Mouse (Mus musculus) embryonic facial prominence, embryonic 12.5 days (tissue): ENCODE measurements around the gene Plod1. TPM values are rescaled to one million over a fixed set of nuclear protein-coding genes. Genes with fewer than 3 reads are reported as not detected.

Source experiments
- ATAC-seq: fragments of 200-750 bp; cut with Nextera tagmentation; 2 replicates; pipeline ENCODE4 v1.8.0; 2017; ENCODE audit not compliant: insufficient number of reproducible peaks, insufficient read depth, low FRiP score, low TSS enrichment
- H3K27ac ChIP-seq: fragments of 300-500 bp; sonication (generic); 2 replicates; pipeline ENCODE4 v1.5.1; 2016; ENCODE audit warnings: mild to moderate bottlenecking
- H3K27me3 ChIP-seq: fragments of 300-500 bp; sonication (generic); 2 replicates; pipeline ENCODE4 v1.6.1; 2016; ENCODE audit warnings: mild to moderate bottlenecking, moderate library complexity
- H3K36me3 ChIP-seq: fragments of 300-500 bp; sonication (generic); 2 replicates; pipeline ENCODE4 v1.6.1; 2016; ENCODE audit warnings: mild to moderate bottlenecking
- H3K4me1 ChIP-seq: fragments of 300-500 bp; sonication (generic); 2 replicates; pipeline ENCODE4 v1.6.1; 2016
- H3K4me2 ChIP-seq: fragments of 300-500 bp; sonication (generic); replicated peaks from 2 replicates; pipeline ENCODE4 v1.6.1; 2016; ENCODE audit warnings: mild to moderate bottlenecking, moderate library complexity
- H3K4me3 ChIP-seq: fragments of 300-500 bp; sonication (generic); 2 replicates; pipeline ENCODE4 v1.5.1; 2016; ENCODE audit warnings: mild to moderate bottlenecking
- H3K9ac ChIP-seq: fragments of 300-500 bp; sonication (generic); 2 replicates; pipeline ENCODE4 v1.6.1; 2016; ENCODE audit warnings: mild to moderate bottlenecking, moderate library complexity
- H3K9me3 ChIP-seq: fragments of 300-500 bp; sonication (generic); 2 replicates; pipeline ENCODE4 v1.6.1; 2016; ENCODE audit warnings: mild to moderate bottlenecking, moderate library complexity
- WGBS: fragments of 180-500 bp; shearing (Covaris S2); methylation state at CpG from one replicate; pipeline ENCODE4 v1.1.7; 2016; 5-methylcytosine and 5-hydroxymethylcytosine counted together
- polyA plus RNA-seq: library from polyadenylated mRNA; unstranded; fragments of >200 nt; fragmentation: Nextera tagmentation; extraction: Ambion mirVana; gene quantifications from 2 replicates; pipeline ENCODE4 v1.2.1, GENCODE M21; 2016

The Plod1 gene
- polyA plus RNA-seq = 52.9 and 54.8 TPM in 2 replicates

DNA sequence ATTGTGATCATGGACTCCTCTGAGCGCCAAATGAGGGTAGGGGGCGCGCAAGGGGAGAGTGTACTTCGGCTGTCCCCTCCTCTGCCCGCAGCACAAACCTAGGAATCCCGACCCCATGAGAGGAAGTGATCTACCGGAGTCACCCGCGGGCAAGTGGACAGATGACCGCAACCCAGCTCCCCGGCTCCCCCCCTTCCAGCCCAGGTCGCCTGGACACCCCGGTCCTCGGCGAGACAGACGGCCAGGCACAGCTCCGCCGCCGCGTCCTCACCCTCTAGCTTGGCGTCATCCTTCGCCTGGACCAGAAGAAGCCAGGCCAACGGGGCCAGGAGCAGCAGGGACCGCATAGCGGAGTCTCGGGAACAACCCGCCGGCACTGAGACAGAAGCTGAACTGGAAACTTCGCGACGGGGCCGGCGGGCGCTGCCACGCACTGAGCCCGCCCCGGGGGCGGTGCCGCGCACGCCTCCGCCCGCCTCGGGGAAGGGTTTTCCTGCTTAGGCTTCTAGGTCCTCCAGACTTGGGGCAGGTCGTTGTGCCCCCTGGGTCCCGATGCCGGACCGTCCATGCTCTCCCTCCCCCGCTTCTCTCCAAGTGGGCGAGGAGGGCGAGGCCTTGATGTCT lies at the start of gene Plod1:
TSS of gene Plod1 (minus strand) at position 437 of the 624 bp plus-strand sequence.
- H3K4me1 ChIP-seq = peaks cover 24% of the 10 kb centered on the region
- H3K27me3 ChIP-seq = no peaks in the 10 kb centered on the region
- H3K9ac ChIP-seq = peak within 1 kb of the TSS; percentile 79
- under 1% methylated on average over 51 of the region's 51 CpGs for WGBS
- peak within 1 kb of the TSS; percentile 79 for H3K4me2 ChIP-seq
- H3K27ac ChIP-seq = peak within 1 kb of the TSS; percentile 81
- peak; percentile 48; the same call in 1 of the 2 replicates for ATAC-seq
- no peaks in the 10 kb centered on the region for H3K9me3 ChIP-seq
- peaks cover 10% of the 10 kb centered on the region; the same call in 1 of the 2 replicates for H3K36me3 ChIP-seq
- peak within 1 kb of the TSS; percentile 79 for H3K4me3 ChIP-seq

DNA sequence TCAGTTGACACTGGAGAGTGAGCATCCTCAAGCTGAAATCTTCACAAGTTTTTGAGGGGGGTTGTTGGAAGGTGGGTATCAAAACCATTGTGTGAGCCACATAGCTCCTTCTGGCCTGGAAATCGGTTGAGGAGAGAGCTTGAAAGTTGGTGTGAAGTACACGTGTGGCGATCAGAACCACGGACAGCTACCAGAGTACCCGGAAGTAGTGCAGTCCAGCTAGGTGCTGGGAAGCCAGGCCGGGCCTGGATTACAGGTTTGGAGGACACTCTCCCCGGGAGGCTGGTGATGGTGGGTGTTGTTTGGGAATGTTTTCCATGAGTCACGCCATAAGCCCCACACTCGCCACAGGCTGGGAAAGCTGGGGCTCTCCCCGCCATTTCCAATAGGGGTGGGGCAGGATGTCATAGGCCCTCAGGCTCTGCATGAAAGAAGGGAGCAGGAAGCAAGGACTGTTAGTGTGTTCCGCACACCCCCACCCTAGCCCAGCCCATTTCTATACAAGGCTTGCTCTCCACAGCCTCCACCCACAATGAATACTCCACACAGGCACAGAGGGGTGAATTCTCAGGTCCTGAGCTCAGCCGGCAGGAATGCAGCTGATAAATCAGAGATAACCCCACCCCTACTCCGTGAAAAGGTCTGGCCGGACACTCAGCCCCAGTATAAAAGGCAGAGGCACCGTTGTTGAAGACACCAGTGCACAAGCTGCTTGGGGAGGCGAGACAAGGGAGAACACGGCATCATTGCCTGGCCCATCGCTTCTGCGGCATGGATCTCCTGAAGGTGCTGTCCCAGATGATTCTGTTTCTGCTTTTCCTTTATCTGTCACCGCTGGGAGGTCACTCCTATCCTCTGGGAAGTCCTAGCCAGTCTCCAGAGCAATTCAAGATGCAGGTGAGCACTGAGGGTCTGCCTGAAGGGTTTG lies 48.9 kb upstream of the Plod1 start, which contains the start of gene Nppb:
TSS of gene Nppb (plus strand) at position 584 of the 928 bp plus-strand sequence.
- 0 out of 2 replicates have a peak, but pooled peaks cover 3% of the 10 kb centered on the region for H3K9me3 ChIP-seq
- no peak within 1 kb of the TSS for H3K4me3 ChIP-seq
- no peaks in the 10 kb centered on the region for H3K36me3 ChIP-seq
- no peak within 1 kb of the TSS for H3K9ac ChIP-seq
- no peak within 1 kb of the TSS for H3K4me2 ChIP-seq
- H3K4me1 ChIP-seq = no peaks in the 10 kb centered on the region
- no peak within 1 kb of the TSS for H3K27ac ChIP-seq
- 27% methylated on average over 20 of the region's 20 CpGs for WGBS
- no peak for ATAC-seq
- no peaks in the 10 kb centered on the region for H3K27me3 ChIP-seq

DNA sequence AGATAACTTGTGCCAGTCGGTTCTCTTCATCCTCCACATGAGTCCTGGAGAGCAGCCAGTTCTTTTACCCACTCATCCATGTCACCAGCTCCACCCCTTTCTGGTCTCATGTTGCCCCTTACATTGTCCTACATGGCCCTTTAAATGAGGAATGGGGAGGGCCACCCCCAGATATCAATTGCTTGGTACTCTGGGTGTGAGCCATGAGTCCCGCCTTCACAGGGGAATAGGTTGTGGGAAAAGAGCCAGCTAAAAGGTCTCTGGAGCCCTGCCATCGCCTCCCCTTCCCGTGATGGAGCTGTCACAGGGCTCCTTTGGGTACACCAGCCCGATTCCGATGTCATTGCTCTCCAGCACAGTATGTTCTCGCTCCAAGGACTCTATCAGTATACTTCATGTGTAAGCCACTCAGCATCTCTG lies 42.9 kb upstream of the Plod1 start:
- Histone ChIP-seq H3K36me3 (no peaks in the 10 kb centered on the region), H3K9me3 (no peaks in the 10 kb centered on the region), H3K27me3 (no peaks in the 10 kb centered on the region), H3K9ac (no peak overlapping the region), H3K4me1 (no peaks in the 10 kb centered on the region), H3K4me2 (no peak overlapping the region), H3K27ac (no peak overlapping the region), H3K4me3 (no peak overlapping the region)
- 78% methylated on average over 7 of the region's 7 CpGs for WGBS
- no peak for ATAC-seq

DNA sequence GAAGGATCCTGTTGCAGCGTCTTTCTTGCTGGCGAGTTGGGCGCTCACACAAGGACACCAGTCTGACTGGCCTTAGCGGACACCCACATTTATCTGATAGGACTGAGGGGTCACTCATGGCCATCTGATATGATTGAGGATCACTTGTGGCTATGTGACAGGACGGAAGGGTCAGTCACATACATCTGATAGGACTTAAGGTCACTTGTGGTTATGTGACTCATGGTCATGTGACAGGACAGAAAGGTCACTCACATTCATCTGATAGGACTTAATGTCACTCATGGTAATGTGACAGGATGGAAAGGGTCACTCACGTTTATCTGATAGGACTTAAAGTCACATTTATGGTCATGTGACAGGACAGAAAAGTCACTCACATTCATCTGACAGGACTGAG lies 41.8 kb upstream of the Plod1 start:
- no peaks in the 10 kb centered on the region for H3K36me3 ChIP-seq
- H3K27ac ChIP-seq = no peak overlapping the region
- no peak for ATAC-seq
- no peak overlapping the region for H3K9ac ChIP-seq
- H3K4me2 ChIP-seq = no peak overlapping the region
- no peak overlapping the region for H3K4me3 ChIP-seq
- no peaks in the 10 kb centered on the region for H3K4me1 ChIP-seq
- no peaks in the 10 kb centered on the region for H3K9me3 ChIP-seq
- no peaks in the 10 kb centered on the region for H3K27me3 ChIP-seq
- WGBS = 87% methylated on average over 6 of the region's 6 CpGs

DNA sequence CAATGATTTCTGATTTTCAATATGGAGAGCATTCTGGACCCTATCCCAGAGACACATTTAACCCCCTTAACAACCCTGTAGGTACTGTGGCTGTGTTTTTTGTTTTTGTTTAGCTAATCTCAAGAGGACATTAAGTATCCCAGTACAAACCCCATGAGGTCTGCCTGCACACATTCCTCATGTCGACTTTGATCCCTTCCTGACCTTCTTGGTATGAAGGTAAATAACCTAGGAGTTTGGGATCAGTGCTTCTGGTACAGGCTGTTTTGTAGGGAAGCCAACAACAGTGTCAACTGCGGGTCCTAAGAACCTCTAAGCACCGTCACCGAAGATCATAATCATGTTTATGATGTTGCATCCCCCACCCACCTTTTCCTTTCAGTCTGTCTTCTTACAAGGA lies 41.2 kb upstream of the Plod1 start:
- 79% methylated on average over 4 of the region's 4 CpGs for WGBS
- Histone ChIP-seq H3K4me2 (no peak overlapping the region), H3K4me1 (no peaks in the 10 kb centered on the region), H3K9ac (no peak overlapping the region), H3K4me3 (no peak overlapping the region), H3K27me3 (no peaks in the 10 kb centered on the region), H3K27ac (no peak overlapping the region), H3K36me3 (no peaks in the 10 kb centered on the region), H3K9me3 (no peaks in the 10 kb centered on the region)
- ATAC-seq = no peak

DNA sequence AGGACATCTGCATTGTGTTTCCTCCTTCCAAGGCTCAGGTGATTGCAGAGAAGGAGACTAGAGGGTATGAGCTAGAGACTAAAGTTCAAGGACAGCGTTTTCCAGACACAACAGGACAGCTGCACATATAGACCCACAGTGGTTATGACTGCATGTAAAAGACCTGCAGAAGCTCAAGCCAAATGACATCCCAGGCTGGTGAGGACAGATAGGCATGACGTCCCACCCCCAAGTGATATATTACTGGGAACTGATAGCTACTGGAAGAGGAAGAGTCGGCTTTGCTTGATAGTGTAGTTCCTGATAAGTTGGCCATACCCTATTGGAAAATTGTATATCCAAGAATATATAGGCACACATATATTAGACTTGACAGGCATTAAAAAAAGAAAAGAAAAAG lies 39.7 kb upstream of the Plod1 start:
- no peaks in the 10 kb centered on the region for H3K36me3 ChIP-seq
- 79% methylated on average over 3 of the region's 3 CpGs for WGBS
- H3K27ac ChIP-seq = no peak overlapping the region
- H3K4me2 ChIP-seq = no peak overlapping the region
- H3K27me3 ChIP-seq = no peaks in the 10 kb centered on the region
- no peaks in the 10 kb centered on the region for H3K4me1 ChIP-seq
- no peaks in the 10 kb centered on the region for H3K9me3 ChIP-seq
- ATAC-seq = no peak
- no peak overlapping the region for H3K9ac ChIP-seq
- H3K4me3 ChIP-seq = no peak overlapping the region

DNA sequence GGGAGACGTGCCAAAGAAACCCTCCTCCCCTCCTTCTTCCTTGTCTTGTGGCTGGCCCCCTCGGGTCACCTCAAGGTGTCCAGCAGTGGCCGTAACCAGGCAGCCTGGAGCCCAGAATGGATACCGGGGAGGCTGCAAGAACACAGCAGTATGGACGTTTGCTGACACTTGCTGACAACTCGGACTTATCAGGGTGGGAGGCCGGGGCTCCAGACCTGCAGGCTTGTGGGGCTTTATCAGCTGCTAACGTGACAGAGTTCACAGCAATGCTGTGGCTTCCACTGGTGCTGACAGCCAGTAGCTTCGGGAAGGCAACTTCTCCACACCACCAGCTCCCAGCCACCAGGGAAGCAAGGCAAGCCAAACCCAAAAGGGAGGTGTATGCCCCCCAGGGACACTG lies 32.8 kb upstream of the Plod1 start:
- Histone ChIP-seq H3K4me3 (no peak overlapping the region), H3K4me1 (no peaks in the 10 kb centered on the region), H3K27ac (no peak overlapping the region), H3K9ac (no peak overlapping the region), H3K9me3 (no peaks in the 10 kb centered on the region), H3K36me3 (no peaks in the 10 kb centered on the region), H3K27me3 (no peaks in the 10 kb centered on the region), H3K4me2 (no peak overlapping the region)
- ATAC-seq = no peak
- WGBS = 55% methylated on average over 9 of the region's 9 CpGs

DNA sequence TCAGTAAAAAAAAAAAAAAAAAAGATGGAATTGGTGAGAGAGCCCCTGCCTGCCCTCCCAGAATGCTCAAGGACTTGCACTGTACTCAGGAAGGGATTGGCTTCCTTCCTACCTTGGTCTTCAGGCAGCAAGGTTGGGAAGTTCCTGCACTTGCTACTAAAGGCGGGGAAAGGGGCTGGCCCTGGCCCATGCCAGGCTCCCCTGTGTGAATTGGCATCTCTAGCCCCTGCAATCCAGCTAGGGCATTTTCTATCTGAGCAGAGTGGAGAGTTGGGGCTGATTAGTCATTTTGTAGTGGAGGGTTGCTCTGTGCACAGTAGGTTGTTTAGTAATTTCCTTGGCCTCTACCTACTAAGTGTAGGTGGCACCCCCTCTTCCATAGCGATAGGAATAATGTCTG lies 32.2 kb upstream of the Plod1 start:
- H3K4me3 ChIP-seq = no peak overlapping the region
- H3K4me2 ChIP-seq = no peak overlapping the region
- H3K9me3 ChIP-seq = no peaks in the 10 kb centered on the region
- WGBS = 74% methylated on average over 2 of the region's 2 CpGs
- no peak overlapping the region for H3K9ac ChIP-seq
- no peaks in the 10 kb centered on the region for H3K4me1 ChIP-seq
- H3K36me3 ChIP-seq = no peaks in the 10 kb centered on the region
- no peak for ATAC-seq
- no peak overlapping the region for H3K27ac ChIP-seq
- H3K27me3 ChIP-seq = no peaks in the 10 kb centered on the region

DNA sequence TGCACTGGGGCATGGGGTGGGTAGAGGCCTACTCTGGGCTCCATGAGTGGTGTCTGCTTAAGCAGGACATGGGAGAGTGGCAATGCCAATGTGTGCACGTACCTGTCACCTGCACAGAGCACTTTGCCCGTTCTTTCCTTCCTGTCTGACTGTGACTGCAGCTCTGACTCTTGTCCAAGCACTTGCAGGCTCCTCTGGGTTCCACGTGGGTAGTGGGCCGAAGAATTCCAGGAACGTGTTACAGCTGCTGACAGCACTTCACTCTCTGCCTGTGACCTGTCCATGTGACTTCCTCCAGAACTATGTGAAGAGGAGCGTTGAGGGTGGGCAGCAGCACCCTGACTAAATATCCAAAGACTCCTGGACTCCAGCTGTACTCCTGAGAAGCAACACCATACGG lies 29.1 kb upstream of the Plod1 start:
- Histone ChIP-seq H3K27ac (no peak overlapping the region), H3K4me1 (no peaks in the 10 kb centered on the region), H3K9me3 (no peaks in the 10 kb centered on the region), H3K4me3 (no peak overlapping the region), H3K4me2 (no peak overlapping the region), H3K9ac (no peak overlapping the region), H3K36me3 (no peaks in the 10 kb centered on the region), H3K27me3 (no peaks in the 10 kb centered on the region)
- ATAC-seq = no peak
- 72% methylated on average over 7 of the region's 7 CpGs for WGBS

DNA sequence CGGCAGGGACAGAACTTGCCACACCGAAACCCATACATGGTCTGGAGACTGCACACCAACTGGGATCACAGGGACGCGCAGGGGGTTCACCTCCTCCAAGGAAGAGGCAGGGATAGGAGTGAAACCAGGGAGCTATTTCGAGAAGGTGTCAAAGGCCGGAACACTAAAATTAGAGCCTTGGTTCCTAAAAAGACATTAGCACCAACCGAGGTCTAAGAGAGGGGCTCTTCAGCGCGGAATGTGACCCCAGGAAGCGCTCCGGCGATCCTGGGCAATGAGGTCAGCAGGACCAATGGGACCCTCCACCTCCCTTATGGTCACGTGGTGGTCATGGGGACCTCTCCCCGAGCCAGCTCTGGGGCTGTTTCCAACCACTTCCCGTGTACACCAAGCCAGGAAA lies 27.1 kb upstream of the Plod1 start:
- ATAC-seq = no peak
- WGBS = 86% methylated on average over 15 of the region's 15 CpGs
- Histone ChIP-seq H3K27ac (no peak overlapping the region), H3K36me3 (no peaks in the 10 kb centered on the region), H3K4me2 (no peak overlapping the region), H3K27me3 (no peaks in the 10 kb centered on the region), H3K4me3 (no peak overlapping the region), H3K9me3 (no peaks in the 10 kb centered on the region), H3K4me1 (no peaks in the 10 kb centered on the region), H3K9ac (no peak overlapping the region)

DNA sequence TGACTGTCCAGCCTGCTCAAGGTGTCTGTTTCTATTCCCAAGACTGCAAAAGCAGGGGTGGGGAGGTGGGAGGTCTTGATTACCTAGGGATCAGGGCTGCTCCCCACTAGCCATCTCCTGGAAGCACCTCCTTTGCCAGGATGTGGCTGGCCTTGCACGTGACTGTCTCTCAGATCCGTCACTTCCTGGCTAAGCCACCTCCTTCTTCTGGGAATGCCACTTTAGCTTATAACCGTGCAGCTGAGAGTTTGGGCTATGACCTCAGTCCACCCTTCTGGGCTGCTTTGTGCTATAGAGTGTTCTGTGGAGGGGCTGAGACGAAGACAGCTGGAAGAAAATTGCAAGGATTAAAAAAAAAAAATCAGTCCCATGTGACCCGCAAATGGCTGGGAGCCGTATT lies 26.2 kb upstream of the Plod1 start:
- no peak overlapping the region for H3K4me3 ChIP-seq
- no peaks in the 10 kb centered on the region for H3K4me1 ChIP-seq
- WGBS = 43% methylated on average over 6 of the region's 6 CpGs
- no peak for ATAC-seq
- no peaks in the 10 kb centered on the region for H3K9me3 ChIP-seq
- H3K9ac ChIP-seq = no peak overlapping the region
- no peak overlapping the region for H3K27ac ChIP-seq
- no peak overlapping the region for H3K4me2 ChIP-seq
- no peaks in the 10 kb centered on the region for H3K27me3 ChIP-seq
- H3K36me3 ChIP-seq = no peaks in the 10 kb centered on the region
